Mouse (Mus musculus): ENCODE results near the gene Zfp512. TPM values are rescaled to one million over a fixed set of nuclear protein-coding genes. Genes with fewer than 3 reads are reported as not detected.
A peak's percentile ranks its signal among the peaks of the same experiment; 100 is the strongest.

The Zfp512 gene
- polyA plus RNA-seq, 2 experiments = 38.1 to 41.5 TPM

- 58% methylated on average over 7 of the region's 7 CpGs for WGBS
- no peaks in the 10 kb centered on the region for H3K27me3 ChIP-seq (ENCODE audit: control insufficient read depth, insufficient read depth, low read length)
Observed at GRCm38 (mm10) chr5:31489116-31489769, 37.0 kb downstream of the Zfp512 start.

GRCm38 (mm10) chr5:31492031-31492430 lies 39.8 kb downstream of the Zfp512 start:
- no peaks in the 10 kb centered on the region for H3K27me3 ChIP-seq (ENCODE audit: control insufficient read depth, insufficient read depth, low read length)
- no peak overlapping the region for H3K27ac ChIP-seq (replicated peaks; ENCODE audit: low read depth, low read length)
- 75% methylated on average over 1 of the region's 1 CpGs for WGBS
- DNase-seq (ENCODE audit: low spot score) (no peak), ATAC-seq (ENCODE audit: low FRiP score, low read depth) (no peak)
- H3K4me1 ChIP-seq (ENCODE audit: control insufficient read depth, insufficient read depth, low read length) = peaks cover 5% of the 10 kb centered on the region
- H3K9me3 ChIP-seq (ENCODE audit: control insufficient read depth, low read length) = no peaks in the 10 kb centered on the region
- no peak overlapping the region for H3K9ac ChIP-seq (ENCODE audit: low read depth, low read length, severe bottlenecking)
- no peak overlapping the region for H3K4me3 ChIP-seq (replicated peaks; ENCODE audit: low read length)
- H3K4me2 ChIP-seq (replicated peaks; ENCODE audit: low read depth, low read length, severe bottlenecking) = no peak overlapping the region
- peaks cover 11% of the 10 kb centered on the region for H3K36me3 ChIP-seq (ENCODE audit: control insufficient read depth, insufficient read depth, low read length)
- TF ChIP-seq POLR2A (IDR thresholded peaks at IDR 0.05; ENCODE audit: borderline replicate concordance, extremely low read depth, insufficient read depth, insufficient read length) = no peak

More at GRCm38 (mm10) chr5:31489116-31489769, 37.0 kb downstream of the Zfp512 start:
- Histone ChIP-seq H3K9ac (ENCODE audit: low read depth, low read length, severe bottlenecking) (no peak overlapping the region), H3K4me3 (replicated peaks; ENCODE audit: low read length) (no peak overlapping the region), H3K36me3 (ENCODE audit: control insufficient read depth, insufficient read depth, low read length) (no peaks in the 10 kb centered on the region), H3K9me3 (ENCODE audit: control insufficient read depth, low read length) (no peaks in the 10 kb centered on the region), H3K4me1 (ENCODE audit: control insufficient read depth, insufficient read depth, low read length) (no peaks in the 10 kb centered on the region), H3K27ac (replicated peaks; ENCODE audit: low read depth, low read length) (no peak overlapping the region), H3K4me2 (replicated peaks; ENCODE audit: low read depth, low read length, severe bottlenecking) (no peak overlapping the region)
- DNase-seq (ENCODE audit: low spot score) (no peak), ATAC-seq (ENCODE audit: low FRiP score, low read depth) (no peak)
- TF ChIP-seq POLR2A (IDR thresholded peaks at IDR 0.05; ENCODE audit: borderline replicate concordance, extremely low read depth, insufficient read depth, insufficient read length) = no peak

- Histone ChIP-seq H3K9ac (ENCODE audit: low read depth, low read length, severe bottlenecking) (peak within 1 kb of the TSS; percentile 74), H3K4me1 (ENCODE audit: control insufficient read depth, insufficient read depth, low read length) (peaks cover 5% of the 10 kb centered on the region), H3K27me3 (ENCODE audit: control insufficient read depth, insufficient read depth, low read length) (no peaks in the 10 kb centered on the region), H3K9me3 (ENCODE audit: control insufficient read depth, low read length) (no peaks in the 10 kb centered on the region), H3K4me3 (replicated peaks; ENCODE audit: low read length) (peak within 1 kb of the TSS; percentile 90), H3K27ac (replicated peaks; ENCODE audit: low read depth, low read length) (no peak within 1 kb of the TSS), H3K4me2 (replicated peaks; ENCODE audit: low read depth, low read length, severe bottlenecking) (peak within 1 kb of the TSS; percentile 79), H3K36me3 (ENCODE audit: control insufficient read depth, insufficient read depth, low read length) (peaks cover 37% of the 10 kb centered on the region)
- ATAC-seq (ENCODE audit: low FRiP score, low read depth) = peak; percentile 100
- DNase-seq (ENCODE audit: low spot score) = peak; percentile 95
- WGBS = under 1% methylated on average over 49 of the region's 49 CpGs
- peak; percentile 58; the same call in 1 of the 2 replicates for TF ChIP-seq POLR2A (IDR thresholded peaks at IDR 0.05; ENCODE audit: borderline replicate concordance, extremely low read depth, insufficient read depth, insufficient read length)
Observed at GRCm38 (mm10) chr5:31494513-31495297, 42.5 kb downstream of the Zfp512 start, which contains the start of gene Gpn1. Gene Gpn1, plus strand, starts transcription at chr5:31494741.

- Histone ChIP-seq H3K4me3 (replicated peaks; ENCODE audit: low read length) (no peak overlapping the region), H3K9ac (ENCODE audit: low read depth, low read length, severe bottlenecking) (no peak overlapping the region), H3K27me3 (ENCODE audit: control insufficient read depth, insufficient read depth, low read length) (no peaks in the 10 kb centered on the region), H3K9me3 (ENCODE audit: control insufficient read depth, low read length) (no peaks in the 10 kb centered on the region), H3K36me3 (ENCODE audit: control insufficient read depth, insufficient read depth, low read length) (peaks cover 88% of the 10 kb centered on the region), H3K4me2 (replicated peaks; ENCODE audit: low read depth, low read length, severe bottlenecking) (no peak overlapping the region), H3K4me1 (ENCODE audit: control insufficient read depth, insufficient read depth, low read length) (no peaks in the 10 kb centered on the region), H3K27ac (replicated peaks; ENCODE audit: low read depth, low read length) (no peak overlapping the region)
- TF ChIP-seq POLR2A (IDR thresholded peaks at IDR 0.05; ENCODE audit: borderline replicate concordance, extremely low read depth, insufficient read depth, insufficient read length) = no peak
- ATAC-seq (ENCODE audit: low FRiP score, low read depth) = no peak
- DNase-seq (ENCODE audit: low spot score) = no peak
- 89% methylated on average over 10 of the region's 10 CpGs for WGBS
Observed at GRCm38 (mm10) chr5:31504843-31505242, 52.6 kb downstream of the Zfp512 start.

GRCm38 (mm10) chr5:31512481-31512880 lies 60.2 kb downstream of the Zfp512 start:
- DNase-seq (ENCODE audit: low spot score) (no peak), ATAC-seq (ENCODE audit: low FRiP score, low read depth) (no peak)
- 94% methylated on average over 1 of the region's 1 CpGs for WGBS
- peaks cover 92% of the 10 kb centered on the region for H3K36me3 ChIP-seq (ENCODE audit: control insufficient read depth, insufficient read depth, low read length)
- H3K27me3 ChIP-seq (ENCODE audit: control insufficient read depth, insufficient read depth, low read length) = no peaks in the 10 kb centered on the region
- TF ChIP-seq POLR2A (IDR thresholded peaks at IDR 0.05; ENCODE audit: borderline replicate concordance, extremely low read depth, insufficient read depth, insufficient read length) = no peak
- H3K9me3 ChIP-seq (ENCODE audit: control insufficient read depth, low read length) = no peaks in the 10 kb centered on the region
- H3K4me3 ChIP-seq (replicated peaks; ENCODE audit: low read length) = no peak overlapping the region
- no peak overlapping the region for H3K9ac ChIP-seq (ENCODE audit: low read depth, low read length, severe bottlenecking)
- H3K4me1 ChIP-seq (ENCODE audit: control insufficient read depth, insufficient read depth, low read length) = no peaks in the 10 kb centered on the region
- H3K27ac ChIP-seq (replicated peaks; ENCODE audit: low read depth, low read length) = no peak overlapping the region
- no peak overlapping the region for H3K4me2 ChIP-seq (replicated peaks; ENCODE audit: low read depth, low read length, severe bottlenecking)

Data from limb, embryonic 14.5 days (tissue).